Mouse (Mus musculus): Measurements from ENCODE around the gene Ryk.

Gene Ryk

DNA sequence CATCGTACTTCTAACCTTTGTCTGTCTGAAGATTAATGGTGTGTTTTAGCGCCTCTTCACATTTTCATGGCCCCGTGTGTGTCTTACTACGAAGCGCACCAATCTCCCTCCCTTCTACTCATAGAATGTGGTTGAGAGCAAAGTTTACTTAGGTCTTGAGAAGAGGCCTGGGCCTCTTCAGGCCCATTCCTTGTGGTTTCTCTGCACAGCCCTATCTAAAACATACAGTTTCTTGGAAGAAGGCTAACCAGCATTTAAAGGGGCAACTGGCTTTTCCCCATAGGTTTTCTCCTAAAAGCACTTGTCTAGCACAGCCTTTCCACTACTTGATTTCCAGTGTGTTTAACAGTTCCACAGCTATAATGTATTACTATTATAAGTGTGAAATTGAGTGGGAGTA, 24.7 kb downstream of the Ryk start:
- DNase-seq, result no peak

DNA sequence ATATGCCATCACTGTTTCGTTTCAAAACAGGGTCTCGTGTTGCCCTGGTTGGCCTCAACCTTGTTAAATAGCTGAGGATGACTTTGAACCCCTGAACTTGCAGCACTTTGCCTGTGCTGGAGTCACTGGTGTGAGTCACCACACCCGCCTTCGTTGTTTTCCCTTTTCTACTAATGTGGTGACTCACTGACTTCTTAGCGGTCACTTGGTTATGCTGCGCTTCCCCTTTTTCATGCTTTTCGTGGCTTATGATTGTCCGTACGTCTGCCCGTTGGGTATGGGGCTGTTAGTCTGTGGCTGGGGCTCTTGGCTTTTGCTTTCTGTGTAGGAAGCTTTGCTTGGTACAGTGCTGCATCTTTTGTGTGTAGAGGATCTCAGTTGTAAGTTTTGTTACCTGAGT, 25.2 kb downstream of the Ryk start:
- DNase-seq, result no peak

DNA sequence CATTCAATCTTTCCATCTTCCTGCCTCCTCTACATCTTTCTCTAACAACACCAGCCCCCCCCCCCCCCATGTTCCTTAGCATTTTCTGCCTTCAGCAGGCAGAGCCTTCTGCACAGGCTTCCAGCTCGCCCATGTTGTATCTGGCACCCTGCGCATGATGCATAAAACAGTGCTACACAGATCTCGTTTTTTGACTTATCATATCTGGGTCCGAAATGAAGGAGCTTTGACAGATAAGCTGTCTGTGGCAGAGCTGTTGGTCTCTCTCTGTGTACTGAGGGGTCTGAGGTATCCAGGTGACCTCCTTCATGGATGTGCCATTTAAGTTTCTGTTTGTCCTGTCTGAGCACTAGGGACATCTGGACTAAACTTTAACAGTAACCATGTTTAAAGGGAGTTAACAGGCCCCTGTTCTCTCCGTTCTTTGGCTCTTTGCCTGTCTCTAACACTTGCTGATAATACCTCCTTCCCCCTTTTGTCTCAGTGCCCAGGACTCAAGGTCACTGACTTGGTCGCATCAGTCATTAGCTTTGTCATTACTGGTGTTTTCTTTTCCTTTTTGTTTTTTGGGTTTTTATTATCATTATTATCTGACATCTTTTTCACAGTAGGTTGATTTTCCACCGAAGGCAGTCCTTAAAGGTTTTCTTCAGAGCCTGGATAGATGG, 26.2 kb downstream of the Ryk start:
- no peak for DNase-seq

DNA sequence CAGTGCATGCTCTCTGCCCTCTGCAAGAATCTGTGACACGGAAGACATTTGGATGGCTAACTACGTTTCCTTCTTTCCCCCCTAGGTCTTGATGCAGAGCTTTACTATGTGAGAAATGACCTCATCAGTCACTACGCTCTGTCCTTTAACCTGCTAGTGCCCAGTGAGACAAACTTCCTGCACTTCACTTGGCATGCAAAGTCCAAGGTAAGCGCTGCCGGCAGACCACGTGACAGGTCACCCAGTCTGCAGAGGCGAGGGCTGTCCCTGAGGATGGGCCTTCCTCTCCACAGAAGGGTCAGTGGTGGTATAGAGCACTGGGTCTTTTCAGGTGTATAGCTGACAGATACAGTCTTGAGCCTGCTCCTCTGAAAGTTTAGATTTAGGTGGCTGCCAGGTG, 27.1 kb downstream of the Ryk start:
- no peak for DNase-seq

DNA sequence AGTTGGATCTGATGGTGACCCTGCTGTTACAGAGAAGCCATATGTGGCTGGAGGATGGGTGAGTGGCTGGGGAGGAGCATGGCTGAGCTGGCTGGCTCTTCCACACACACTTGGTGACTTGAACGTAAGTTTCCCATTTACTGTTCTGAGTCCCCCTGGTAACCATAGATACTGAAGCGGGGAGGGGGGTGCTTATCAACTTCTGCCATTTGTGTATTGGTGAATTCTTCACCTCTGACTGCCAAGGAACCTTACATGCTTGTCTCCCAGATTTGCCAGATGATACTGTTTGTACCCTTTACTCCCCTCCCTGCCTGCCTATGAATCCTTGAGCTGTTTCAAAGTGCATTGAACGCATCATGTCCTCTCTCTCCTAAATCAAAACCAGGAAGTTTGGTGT, 27.5 kb downstream of the Ryk start:
- DNase-seq, result no peak

DNA sequence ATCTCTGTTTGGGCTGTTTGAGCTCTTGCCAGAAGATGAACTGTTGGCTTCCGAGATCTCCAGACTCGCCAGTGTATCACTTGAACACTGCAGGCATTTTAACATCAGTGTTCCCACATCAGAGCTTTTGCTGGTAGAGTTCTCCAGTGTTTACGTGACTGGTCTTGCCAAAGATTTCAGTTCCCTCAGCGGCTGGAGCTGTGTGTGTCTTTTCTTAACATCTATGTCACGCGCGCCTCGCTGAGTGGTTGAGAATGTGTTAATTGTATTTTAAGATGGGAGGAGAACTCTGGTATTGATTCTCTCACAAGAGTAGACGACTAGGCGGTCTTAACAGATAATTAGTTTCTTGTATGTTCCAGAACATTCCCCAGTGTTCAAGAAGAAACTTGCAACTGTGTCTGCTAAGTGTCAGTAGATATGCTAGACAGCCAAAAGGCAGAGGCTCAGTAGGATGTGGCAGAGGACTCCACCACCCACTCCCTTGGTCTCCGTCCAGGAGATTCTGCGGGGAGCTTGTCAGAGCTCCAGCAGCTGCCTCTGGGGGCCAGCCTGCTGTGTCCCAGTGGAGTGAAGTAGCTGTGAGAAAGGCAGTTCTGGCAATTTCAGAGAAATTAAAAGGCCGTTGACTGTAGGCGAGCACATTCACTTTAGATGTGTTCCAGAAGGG, 29.3 kb downstream of the Ryk start:
- DNase-seq, result peak; percentile 36

DNA sequence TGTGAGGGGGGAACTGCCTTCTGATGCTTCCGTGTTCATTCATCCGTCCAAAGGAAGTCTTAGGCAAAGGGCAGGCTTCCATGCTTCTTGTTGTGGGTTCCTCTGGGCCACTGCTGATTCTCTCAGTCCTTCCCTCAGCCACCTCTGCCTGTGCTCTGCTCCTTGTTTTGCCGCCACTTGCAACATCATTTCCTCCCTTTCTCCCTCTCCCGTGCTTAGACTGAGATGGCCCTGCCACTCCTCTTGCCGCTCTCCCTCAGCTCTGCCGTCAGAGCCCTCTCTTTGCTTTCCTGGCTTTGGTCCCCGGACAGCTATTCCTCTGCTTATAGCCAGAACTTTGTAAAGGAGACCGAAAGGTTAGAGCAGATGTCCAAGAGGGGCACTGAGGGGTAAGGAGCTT, 30.2 kb downstream of the Ryk start:
- no peak for DNase-seq

DNA sequence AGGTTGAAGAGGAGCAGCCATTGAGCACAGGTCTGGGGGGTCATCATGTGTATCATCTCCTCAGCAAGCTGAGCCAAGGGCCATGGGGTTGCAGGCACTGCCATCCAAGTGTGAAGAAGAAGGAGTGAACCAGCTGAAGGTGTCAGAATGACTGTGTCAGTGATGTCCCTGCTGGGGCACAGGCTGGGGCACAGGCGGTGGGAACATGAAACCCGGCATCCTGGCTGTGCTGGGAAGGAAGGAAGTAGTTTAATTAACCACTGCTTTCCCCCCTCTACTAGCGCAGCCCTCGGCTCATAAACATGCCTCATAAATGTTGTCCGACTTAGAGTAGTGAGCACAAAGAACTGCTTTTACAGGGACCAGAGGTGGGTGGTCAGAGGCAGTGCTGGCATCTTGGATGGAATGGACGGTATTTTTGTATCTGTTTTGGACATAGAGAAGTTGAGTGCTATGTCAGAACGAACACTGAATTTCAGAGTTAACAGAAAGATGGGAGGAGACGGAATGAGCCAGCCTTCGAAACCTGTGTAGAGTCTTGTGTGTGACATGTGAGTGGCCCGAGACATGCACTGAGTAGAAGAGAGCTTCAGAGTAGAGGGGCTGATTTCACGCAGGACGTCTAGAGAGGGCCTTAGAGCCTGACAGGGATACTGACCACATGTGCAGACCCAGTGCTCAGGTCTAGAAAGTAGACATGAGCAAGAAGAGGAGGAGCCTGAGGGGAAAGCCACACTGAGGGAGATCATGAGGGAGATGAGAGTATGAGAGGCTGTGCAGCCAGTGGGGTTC, 31.4 kb downstream of the Ryk start:
- DNase-seq, result no peak

DNA sequence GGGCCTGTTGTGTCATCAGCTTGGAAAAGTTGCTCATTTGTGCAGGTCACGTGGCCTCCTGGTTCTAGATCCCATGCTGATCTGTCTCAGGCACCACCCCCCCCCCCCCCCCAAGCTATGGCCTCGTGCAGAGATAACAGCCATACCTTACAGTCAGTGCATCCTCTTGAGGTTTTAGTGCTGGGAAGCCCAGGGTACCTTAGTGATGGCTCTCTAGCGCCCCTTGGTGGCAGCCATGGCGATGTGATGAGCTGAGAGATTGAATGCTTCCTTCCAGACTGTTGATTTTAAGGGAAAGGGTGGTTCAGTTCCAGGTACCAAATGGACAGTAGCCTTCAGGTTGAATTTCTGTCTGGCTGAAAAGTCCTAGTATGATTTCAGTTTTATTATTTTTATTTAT, 32.2 kb downstream of the Ryk start:
- DNase-seq, result peak; percentile 74

DNA sequence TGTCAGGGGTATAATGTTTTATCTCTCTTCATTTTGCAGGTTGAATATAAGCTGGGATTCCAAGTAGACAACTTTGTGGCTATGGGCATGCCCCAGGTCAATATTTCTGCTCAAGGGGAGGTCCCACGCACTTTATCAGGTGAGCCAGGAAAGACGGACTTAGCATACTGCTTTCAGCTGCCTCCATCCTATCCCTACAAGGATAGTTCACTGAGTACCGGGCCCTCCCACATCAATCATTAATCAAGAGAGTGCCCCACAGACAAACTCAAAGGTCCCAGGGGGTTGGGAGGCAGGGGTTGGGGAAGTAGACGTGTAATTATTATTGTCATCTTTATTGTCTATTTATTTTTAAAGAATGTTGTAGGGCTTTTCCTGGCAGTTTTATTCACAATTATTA, 32.8 kb downstream of the Ryk start:
- DNase-seq, result no peak

DNA sequence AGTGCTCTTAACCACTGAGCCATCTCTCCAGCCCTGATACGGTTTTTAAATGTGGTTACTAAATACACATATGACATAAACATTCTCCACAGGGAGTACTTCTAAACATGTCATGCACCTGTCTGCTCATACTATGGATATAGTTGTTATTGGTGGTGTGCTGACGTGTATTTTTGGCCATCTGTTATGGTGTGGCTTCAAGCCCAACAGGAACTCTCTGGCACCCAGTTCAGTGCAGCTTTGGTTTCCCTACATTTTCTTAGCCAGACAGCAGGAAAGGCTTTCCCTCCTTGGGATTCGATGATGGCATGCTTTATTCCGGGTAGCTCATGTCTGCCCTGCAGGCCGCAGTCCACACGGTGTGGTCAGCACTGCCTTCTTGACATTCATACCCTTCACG, 33.7 kb downstream of the Ryk start:
- no peak for DNase-seq

DNA sequence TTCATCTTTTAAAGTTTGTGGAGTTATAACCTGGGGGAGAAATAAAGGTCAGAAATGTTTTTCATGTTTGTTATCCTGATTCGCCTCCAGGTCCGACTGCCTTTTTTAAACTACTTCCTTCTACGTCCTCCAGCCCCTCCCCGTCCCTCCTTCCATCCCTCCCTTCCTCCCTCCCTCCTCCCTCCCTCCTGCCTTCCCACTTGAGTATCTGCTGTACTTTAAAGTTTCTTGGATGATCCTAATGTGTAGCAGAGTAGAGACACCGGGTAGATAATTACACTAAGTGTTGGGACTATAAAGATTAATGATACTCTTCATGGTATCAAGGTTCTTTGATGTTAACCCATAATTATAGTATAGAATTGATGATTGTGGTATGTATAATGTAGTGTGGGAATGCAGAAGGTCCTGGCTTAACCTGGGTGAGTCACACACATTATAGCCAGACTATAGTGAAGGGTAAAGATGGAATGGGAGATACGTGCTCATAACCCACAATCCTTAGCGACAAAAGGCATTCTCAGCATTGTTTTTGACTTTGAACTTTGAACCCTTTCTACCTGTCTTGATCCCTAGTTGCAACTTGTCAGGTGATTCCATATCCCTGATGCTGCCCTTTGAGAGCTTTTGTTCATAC, 41.5 kb downstream of the Ryk start:
- no peak for DNase-seq

DNA sequence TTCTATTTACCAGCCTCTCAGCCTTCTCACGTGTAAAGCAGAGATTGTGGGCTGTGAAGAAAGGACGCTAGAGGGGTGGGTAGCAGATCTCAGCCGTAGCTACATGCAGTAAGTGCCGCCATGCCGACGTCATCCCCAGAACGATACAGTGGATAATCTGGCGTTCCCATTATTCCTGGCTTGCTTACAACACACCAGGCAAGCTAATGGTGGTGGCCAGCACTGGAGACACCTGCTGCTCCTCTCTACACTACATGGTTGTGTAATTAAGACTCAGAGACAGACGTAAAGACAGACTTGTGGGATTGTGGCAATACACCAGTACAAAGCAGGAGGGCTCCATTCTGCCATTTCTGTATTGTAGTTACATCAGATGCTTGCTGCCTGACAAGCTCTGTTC, 43.2 kb downstream of the Ryk start:
- DNase-seq, result no peak

DNA sequence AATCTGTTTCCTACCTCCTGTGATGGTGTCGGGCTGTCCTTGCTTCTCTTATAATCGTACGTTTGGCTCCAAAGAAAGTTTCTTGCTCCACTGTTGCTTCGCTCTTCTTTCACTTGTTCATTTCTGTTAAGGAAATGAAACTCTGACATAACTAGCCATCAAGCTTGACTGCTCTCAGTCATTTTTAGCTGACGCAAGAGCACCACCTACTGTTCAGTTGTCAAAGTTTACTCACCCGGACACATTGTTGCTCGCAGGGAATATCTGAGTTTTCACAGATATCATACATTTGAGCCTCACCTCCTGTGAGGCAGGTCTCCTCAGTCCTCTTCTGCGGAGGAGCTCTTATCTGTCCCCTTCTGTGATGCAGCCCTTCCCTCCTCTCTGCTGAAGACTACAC, 44.8 kb downstream of the Ryk start:
- DNase-seq, result peak; percentile 41

DNA sequence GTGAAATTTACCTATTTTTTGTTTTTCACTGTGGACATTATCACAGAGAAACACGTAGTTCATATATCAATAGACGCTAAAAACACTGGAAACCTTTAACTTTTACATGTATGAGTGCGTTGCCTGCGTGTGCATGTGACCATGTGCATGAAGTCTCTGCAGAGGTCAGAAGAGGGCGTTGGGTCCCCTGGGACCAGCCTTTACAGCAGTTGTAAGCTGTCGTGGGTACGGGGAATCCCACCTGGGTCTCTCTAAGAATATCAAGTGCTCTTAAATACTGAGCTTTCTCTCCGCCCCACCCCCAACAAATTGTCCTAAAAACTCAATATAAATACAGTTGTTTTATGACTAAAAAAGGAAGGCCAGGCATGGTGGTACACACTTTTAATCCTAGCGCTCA, 50.0 kb downstream of the Ryk start:
- DNase-seq, result no peak

DNA sequence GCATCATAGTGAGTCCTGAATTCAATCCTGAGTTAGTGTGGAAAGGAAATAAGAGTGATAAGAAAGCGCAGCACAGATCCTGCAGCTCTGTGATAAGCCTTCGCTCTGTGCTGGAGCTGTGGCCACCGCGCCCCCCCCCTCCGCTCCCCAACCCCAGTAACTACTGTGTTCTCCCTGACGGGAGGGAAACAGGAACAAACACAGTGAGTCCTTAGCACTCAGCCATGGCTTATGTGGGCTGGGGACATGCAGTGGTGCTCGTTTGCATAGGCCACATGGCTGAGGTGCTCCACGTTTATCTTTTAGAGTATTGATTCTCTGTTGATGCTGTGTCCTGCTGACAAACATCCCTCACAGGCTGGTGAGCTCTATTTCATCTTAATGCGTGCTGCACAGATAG, 55.4 kb downstream of the Ryk start:
- DNase-seq, result peak; percentile 74

DNA sequence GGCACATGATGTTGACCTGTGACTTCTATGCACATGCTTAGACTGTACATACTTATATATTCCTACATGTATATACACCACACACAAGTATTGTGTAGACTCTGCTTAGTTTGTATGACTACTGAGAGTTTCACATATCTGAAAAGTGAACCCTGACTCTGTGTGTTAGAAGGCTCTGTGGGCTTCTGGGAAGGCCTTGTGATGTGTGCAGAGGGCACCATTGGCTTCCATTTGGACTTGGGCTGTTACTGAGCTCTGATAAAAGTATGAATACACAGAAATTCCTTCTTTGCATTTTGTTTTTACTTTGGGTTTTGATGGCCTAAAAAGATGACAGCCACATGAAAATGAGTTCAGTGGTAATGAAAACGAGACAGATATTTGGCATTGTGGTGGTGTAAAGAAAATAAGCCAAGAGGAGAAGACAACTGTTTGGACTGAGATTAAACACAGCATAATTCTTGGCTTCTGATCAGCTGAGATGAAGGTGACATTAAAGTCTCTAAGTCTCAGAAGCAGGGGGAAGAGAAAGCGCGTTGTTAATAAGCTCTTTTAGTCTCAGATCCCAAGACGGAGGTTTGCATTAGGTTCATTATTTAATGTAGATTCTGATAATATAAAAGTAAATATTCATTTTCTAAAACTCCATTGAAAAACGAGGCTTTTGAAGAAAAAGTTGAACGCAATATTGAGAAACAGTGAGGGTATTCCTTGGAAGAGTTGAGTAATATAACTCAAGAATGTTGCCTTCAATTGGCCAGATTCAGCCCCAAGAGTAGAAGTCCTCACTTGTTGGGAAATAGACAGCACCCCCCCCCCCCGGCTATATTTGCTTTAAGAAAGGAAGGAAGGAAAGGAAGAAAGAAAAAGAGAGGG, 58.0 kb downstream of the Ryk start:
- DNase-seq, result no peak

DNA sequence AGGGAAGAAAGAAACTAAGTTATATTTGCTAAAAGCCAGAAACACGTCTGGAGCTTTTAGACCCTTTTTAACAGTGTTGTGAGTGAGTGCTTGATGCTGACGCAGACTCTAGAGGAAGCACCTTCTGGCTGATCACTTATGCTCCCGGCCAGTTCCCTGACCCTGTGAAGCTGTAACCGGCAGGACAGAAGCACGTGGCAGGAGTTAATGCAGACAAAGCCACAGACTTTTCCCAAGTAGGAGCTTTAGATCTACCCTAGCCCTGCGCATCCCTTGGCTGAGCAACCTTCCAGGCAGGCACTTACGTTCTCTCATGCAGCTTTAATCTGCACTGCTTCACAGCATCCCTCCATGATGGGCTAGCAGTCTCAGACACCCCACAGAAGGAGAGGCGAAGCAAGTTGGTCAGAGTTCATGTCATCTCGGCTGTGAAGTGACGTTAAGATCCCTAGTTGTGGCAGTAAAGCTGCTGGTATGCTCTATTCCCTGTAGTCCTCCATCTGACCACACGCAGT, 58.7 kb downstream of the Ryk start:
- no peak for DNase-seq

DNA sequence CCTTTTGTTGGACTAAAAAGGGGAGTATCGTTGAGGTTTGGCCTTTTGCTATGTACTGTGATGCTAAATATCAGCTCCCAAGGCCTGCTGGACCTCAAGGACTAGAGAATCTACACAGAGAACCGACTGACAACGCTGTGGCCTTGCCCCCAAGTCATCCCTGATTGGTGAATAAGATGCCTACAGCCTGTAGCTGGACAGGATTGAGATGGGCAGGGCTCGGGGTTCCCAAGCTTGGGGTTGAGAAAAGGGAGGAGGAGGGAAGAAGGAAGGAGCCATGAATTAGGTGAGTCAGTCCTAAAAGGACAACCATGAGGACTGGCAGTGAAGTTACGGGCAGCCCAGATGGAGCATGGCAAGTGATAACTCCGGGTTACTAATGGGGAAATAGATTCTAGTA, 65.2 kb downstream of the Ryk start:
- DNase-seq, result no peak

DNA sequence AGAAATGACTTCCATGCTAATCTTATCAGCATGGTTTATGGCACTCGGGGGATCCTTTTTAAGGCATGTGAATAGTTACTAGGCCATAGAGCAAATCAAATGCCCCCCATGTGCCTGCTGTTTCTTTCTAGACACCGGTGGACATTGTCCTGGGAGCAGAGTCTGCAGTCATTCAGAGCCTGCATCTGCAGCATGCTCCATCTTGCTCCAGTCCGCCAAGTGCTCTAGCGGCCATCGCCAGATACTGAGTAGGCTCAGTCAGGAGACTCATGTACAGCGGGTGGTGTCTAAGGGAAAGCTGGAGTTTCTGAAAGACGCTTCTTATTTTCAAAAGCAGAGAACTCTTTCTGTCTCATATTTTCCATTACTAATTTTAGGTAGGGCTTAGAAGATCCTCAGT, 67.6 kb downstream of the Ryk start:
- DNase-seq, result no peak

DNA sequence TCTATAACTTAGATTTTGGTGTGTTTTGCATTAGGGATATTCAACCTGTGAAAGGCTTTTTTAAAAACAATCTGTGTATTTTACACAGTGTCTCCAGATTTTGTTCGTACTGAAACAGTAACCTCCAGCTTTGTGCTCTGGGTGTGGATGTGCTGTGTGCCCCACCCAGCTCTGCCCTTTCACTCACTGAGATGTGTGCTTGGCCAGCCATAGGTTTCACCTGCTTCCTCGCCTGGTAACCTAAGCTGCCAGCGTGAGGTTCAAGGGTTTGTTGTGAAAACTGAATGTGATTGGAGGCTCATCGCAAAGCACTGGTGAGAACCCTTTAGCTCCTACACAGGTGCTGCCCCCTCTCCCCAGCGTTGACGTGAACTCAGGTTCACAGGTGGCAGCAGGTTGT, 70.2 kb downstream of the Ryk start:
- no peak for DNase-seq

DNA sequence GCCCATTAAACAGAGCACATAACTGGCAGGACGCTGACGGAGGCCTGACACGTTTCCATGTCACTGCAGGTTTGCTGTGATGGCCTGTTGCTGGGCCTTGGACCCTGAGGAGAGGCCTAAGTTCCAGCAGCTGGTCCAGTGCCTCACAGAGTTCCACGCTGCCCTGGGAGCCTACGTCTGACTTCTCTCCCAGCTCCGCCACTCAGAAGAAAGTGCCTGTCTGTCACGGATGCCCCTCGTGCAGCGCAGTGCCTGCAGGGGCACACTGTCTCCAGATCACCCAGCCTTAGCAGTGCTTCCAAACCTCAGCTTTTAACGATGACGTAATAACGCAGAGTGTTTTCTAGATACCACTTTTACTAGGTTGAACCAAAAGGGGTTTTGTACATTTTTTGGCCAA, 72.1 kb downstream of the Ryk start:
- no peak for DNase-seq
